Mouse (Mus musculus) limb, embryonic 15.5 days (tissue): ENCODE results near the gene Wdr89. TPM values are rescaled to one million over a fixed set of nuclear protein-coding genes. Genes with fewer than 3 reads are reported as not detected.
A peak's percentile ranks its signal among the peaks of the same experiment; 100 is the strongest.

ENCODE experiments used
- ATAC-seq: fragments of 200-750 bp; cut with Nextera tagmentation; 2 replicates; pipeline ENCODE4 v1.8.0; 2017; ENCODE audit warnings: low read depth, moderate TSS enrichment; ENCODE audit not compliant: insufficient number of reproducible peaks, low FRiP score, low TSS enrichment
- H3K27ac ChIP-seq: fragments of 300-500 bp; sonication (generic); 2 replicates; pipeline ENCODE4 v1.5.1; 2015; ENCODE audit warnings: moderate library complexity, mild to moderate bottlenecking, inconsistent platforms
- H3K27me3 ChIP-seq: fragments of 300-500 bp; sonication (generic); 2 replicates; pipeline ENCODE4 v1.6.1; 2015; ENCODE audit warnings: inconsistent platforms
- H3K36me3 ChIP-seq: fragments of 300-500 bp; sonication (generic); 2 replicates; pipeline ENCODE4 v1.6.1; 2015; ENCODE audit warnings: inconsistent platforms
- H3K4me1 ChIP-seq: fragments of 300-500 bp; sonication (generic); 2 replicates; pipeline ENCODE4 v1.6.1; 2015; ENCODE audit warnings: inconsistent platforms
- H3K4me2 ChIP-seq: fragments of 300-500 bp; sonication (generic); 2 replicates; pipeline ENCODE4 v1.6.1; 2015; ENCODE audit warnings: mild to moderate bottlenecking, inconsistent platforms
- H3K4me3 ChIP-seq: fragments of 300-500 bp; sonication (generic); 2 replicates; pipeline ENCODE4 v1.5.1; 2015; ENCODE audit warnings: mild to moderate bottlenecking, inconsistent platforms
- H3K9ac ChIP-seq: fragments of 300-500 bp; sonication (generic); 2 replicates; pipeline ENCODE4 v1.6.1; 2015; ENCODE audit warnings: inconsistent platforms
- H3K9me3 ChIP-seq: fragments of 300-500 bp; sonication (generic); 2 replicates; pipeline ENCODE4 v1.6.1; 2016; ENCODE audit warnings: inconsistent platforms
- WGBS: fragments of 180-500 bp; shearing (Covaris S2); methylation state at CpG from one replicate; pipeline ENCODE4 v1.1.7; 2015; 5-methylcytosine and 5-hydroxymethylcytosine counted together
- polyA plus RNA-seq: library from polyadenylated mRNA; unstranded; fragments of >200 nt; fragmentation: Nextera tagmentation; extraction: Ambion mirVana; gene quantifications from 2 replicates; pipeline ENCODE4 v1.2.1, GENCODE M21; 2015

The Wdr89 gene
- polyA plus RNA-seq, 1 experiment from 2014 or later: 11.0 TPM

GRCm38 (mm10) chr12:75638345-75638744, 31.0 kb downstream of the Wdr89 start:
- Histone ChIP-seq H3K4me3 (no peak overlapping the region), H3K36me3 (no peaks in the 10 kb centered on the region), H3K4me2 (no peak overlapping the region), H3K9ac (no peak overlapping the region), H3K4me1 (no peaks in the 10 kb centered on the region), H3K27me3 (no peaks in the 10 kb centered on the region), H3K27ac (no peak overlapping the region), H3K9me3 (no peaks in the 10 kb centered on the region)
- 86% methylated on average over 2 of the region's 2 CpGs for WGBS
- ATAC-seq: no peak

DNA sequence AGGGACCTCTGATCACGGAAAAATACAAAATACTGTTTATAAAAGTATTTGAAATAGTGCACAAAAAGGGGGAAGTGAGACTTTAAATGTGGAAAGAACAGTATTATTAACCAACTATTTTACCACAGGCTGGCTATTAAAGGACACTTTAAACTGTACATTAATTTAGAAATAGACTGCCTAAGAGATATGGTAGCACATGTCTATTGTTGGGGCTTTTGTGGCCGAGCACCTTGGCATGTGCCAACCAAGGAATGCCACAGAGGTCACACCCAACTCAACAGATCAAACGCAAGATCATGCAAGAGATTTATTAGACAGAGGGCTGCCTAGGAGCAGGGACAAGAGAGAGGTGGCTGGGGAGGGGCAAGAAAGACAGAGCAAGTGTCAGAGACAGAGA, 32.2 kb downstream of the Wdr89 start:
- Histone ChIP-seq H3K36me3 (0 out of 2 replicates have a peak, but pooled peaks cover 3% of the 10 kb centered on the region), H3K27ac (no peak overlapping the region), H3K27me3 (no peaks in the 10 kb centered on the region), H3K4me3 (no peak overlapping the region), H3K4me1 (no peaks in the 10 kb centered on the region), H3K9ac (no peak overlapping the region), H3K9me3 (no peaks in the 10 kb centered on the region), H3K4me2 (no peak overlapping the region)
- 83% methylated on average over 3 of the region's 3 CpGs for WGBS
- no peak for ATAC-seq

DNA sequence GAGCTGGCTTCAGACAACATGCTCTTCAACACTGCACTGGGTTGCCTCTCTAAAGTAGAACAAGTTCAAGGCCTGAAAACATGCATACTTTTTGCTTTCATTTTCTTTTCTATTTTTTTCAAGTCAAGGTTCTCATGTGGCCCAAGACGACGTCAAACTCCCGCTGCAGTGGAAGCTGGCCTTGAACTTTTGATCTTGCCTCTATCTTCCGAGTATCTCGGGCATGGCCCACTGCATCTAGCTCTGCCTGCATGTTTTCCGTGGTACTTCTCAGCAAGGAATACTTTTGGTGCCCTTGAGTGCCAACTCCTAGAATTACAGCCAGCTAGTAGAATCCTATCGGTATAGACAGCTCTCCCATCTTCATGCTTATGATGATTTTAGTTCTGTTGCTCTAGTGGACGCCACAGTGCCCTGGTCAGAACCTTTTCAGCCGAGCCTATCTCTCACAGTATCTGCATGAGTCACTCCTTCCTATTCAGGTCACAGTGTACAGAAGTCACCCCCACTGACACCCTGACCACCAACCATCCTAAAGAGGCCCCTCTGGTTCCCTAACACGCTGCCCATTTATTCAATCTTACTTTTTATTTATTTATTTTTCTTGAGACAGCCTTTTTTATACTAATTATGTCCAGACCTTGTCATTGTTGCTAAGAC, 33.4 kb downstream of the Wdr89 start:
- H3K9me3 ChIP-seq: no peaks in the 10 kb centered on the region
- 0 out of 2 replicates have a peak, but pooled peaks cover 3% of the 10 kb centered on the region for H3K36me3 ChIP-seq
- ATAC-seq: no peak
- no peak overlapping the region for H3K4me3 ChIP-seq
- no peak overlapping the region for H3K4me2 ChIP-seq
- 89% methylated on average over 10 of the region's 10 CpGs for WGBS
- H3K27me3 ChIP-seq: no peaks in the 10 kb centered on the region
- no peaks in the 10 kb centered on the region for H3K4me1 ChIP-seq
- H3K9ac ChIP-seq: no peak overlapping the region
- H3K27ac ChIP-seq: no peak overlapping the region

DNA sequence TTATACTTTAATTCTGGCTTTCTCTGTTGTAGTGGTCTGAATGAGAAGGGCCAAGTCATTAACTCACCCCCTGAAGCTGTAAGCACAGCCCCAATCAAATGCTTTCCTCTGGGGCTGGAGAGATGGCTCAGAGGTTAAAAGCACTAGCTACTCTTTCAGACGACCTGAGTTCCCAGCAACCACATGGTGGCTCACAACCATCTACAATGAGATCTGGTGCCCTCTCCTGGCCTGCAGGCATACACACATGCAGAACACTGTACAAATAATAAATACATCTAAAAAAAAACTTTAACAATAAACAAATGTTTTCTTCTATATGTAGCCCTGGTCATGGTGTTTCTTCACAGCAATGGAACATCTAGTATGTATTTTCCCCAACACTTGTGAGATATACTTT, 39.7 kb downstream of the Wdr89 start:
- no peak overlapping the region for H3K9ac ChIP-seq
- H3K27me3 ChIP-seq: no peaks in the 10 kb centered on the region
- H3K4me1 ChIP-seq: no peaks in the 10 kb centered on the region
- no peak overlapping the region for H3K4me2 ChIP-seq
- WGBS: 81% methylated on average over 1 of the region's 1 CpGs
- no peak overlapping the region for H3K4me3 ChIP-seq
- no peak for ATAC-seq
- no peak overlapping the region for H3K27ac ChIP-seq
- H3K36me3 ChIP-seq: 0 out of 2 replicates have a peak, but pooled peaks cover 3% of the 10 kb centered on the region
- H3K9me3 ChIP-seq: no peaks in the 10 kb centered on the region

- 93% methylated on average over 5 of the region's 5 CpGs for WGBS
Measured at GRCm38 (mm10) chr12:75623292-75623691, 46.0 kb downstream of the Wdr89 start.

GRCm38 (mm10) chr12:75622835-75623234, 46.5 kb downstream of the Wdr89 start:
- no peak for ATAC-seq
- Histone ChIP-seq H3K9ac (no peak overlapping the region), H3K4me1 (no peaks in the 10 kb centered on the region), H3K9me3 (no peaks in the 10 kb centered on the region), H3K4me2 (no peak overlapping the region), H3K36me3 (no peaks in the 10 kb centered on the region), H3K4me3 (no peak overlapping the region), H3K27me3 (no peaks in the 10 kb centered on the region), H3K27ac (no peak overlapping the region)
- 47% methylated on average over 3 of the region's 3 CpGs for whole genome bisulfite sequencing

More at GRCm38 (mm10) chr12:75623292-75623691, 46.0 kb downstream of the Wdr89 start:
- Histone ChIP-seq H3K4me1 (no peaks in the 10 kb centered on the region), H3K4me2 (no peak overlapping the region), H3K27ac (no peak overlapping the region), H3K4me3 (no peak overlapping the region), H3K27me3 (no peaks in the 10 kb centered on the region), H3K9me3 (no peaks in the 10 kb centered on the region), H3K36me3 (no peaks in the 10 kb centered on the region), H3K9ac (no peak overlapping the region)
- ATAC-seq: no peak

- H3K9me3 ChIP-seq: no peaks in the 10 kb centered on the region
- no peaks in the 10 kb centered on the region for H3K27me3 ChIP-seq
- no peaks in the 10 kb centered on the region for H3K36me3 ChIP-seq
- H3K27ac ChIP-seq: no peak overlapping the region
- 66% methylated on average over 8 of the region's 8 CpGs for WGBS
- H3K4me2 ChIP-seq: no peak overlapping the region
- H3K4me1 ChIP-seq: peaks cover 6% of the 10 kb centered on the region
- no peak overlapping the region for H3K4me3 ChIP-seq
- no peak for ATAC-seq
- H3K9ac ChIP-seq: no peak overlapping the region
Measured at GRCm38 (mm10) chr12:75616841-75617240, 52.5 kb downstream of the Wdr89 start.

GRCm38 (mm10) chr12:75616158-75616791, 53.1 kb downstream of the Wdr89 start:
- WGBS: 7% methylated on average over 24 of the region's 24 CpGs
- no peak for ATAC-seq
- no peak overlapping the region for H3K27ac ChIP-seq
- peak overlapping the region; percentile 30 for H3K4me3 ChIP-seq
- H3K9me3 ChIP-seq: no peaks in the 10 kb centered on the region
- no peaks in the 10 kb centered on the region for H3K27me3 ChIP-seq
- H3K36me3 ChIP-seq: no peaks in the 10 kb centered on the region
- no peak overlapping the region for H3K9ac ChIP-seq
- H3K4me2 ChIP-seq: peak overlapping the region; percentile 58
- H3K4me1 ChIP-seq: peaks cover 6% of the 10 kb centered on the region

- Histone ChIP-seq H3K9ac (no peak overlapping the region), H3K27ac (no peak overlapping the region), H3K9me3 (no peaks in the 10 kb centered on the region), H3K4me3 (no peak overlapping the region), H3K27me3 (no peaks in the 10 kb centered on the region), H3K4me1 (peaks cover 6% of the 10 kb centered on the region), H3K36me3 (no peaks in the 10 kb centered on the region), H3K4me2 (no peak overlapping the region)
- WGBS: 44% methylated on average over 3 of the region's 3 CpGs
- no peak for ATAC-seq
Measured at GRCm38 (mm10) chr12:75615556-75615955, 53.8 kb downstream of the Wdr89 start.

DNA sequence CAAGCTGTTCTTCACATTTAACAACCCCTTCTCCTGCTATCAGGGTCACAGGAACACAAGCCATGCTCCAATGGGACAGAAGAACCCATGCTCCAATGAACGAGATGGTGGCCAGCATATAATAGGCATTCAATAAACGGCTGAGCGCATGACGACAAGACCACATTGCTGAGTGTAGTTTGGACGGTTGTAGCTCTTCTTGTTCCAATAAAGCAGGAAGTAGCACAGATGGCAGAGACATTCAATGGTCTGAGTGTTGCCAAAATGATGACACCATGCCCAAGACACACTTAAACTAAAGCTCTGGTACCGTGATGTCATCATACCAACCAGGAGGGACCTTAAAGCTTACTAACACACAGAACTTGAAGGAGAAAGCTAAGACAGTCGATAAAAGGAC, 56.6 kb downstream of the Wdr89 start:
- no peak overlapping the region for H3K4me2 ChIP-seq
- no peak overlapping the region for H3K4me3 ChIP-seq
- H3K36me3 ChIP-seq: no peaks in the 10 kb centered on the region
- no peak overlapping the region for H3K9ac ChIP-seq
- no peak overlapping the region for H3K27ac ChIP-seq
- no peaks in the 10 kb centered on the region for H3K27me3 ChIP-seq
- no peaks in the 10 kb centered on the region for H3K9me3 ChIP-seq
- ATAC-seq: no peak
- peaks cover 6% of the 10 kb centered on the region for H3K4me1 ChIP-seq
- WGBS: 59% methylated on average over 7 of the region's 7 CpGs

DNA sequence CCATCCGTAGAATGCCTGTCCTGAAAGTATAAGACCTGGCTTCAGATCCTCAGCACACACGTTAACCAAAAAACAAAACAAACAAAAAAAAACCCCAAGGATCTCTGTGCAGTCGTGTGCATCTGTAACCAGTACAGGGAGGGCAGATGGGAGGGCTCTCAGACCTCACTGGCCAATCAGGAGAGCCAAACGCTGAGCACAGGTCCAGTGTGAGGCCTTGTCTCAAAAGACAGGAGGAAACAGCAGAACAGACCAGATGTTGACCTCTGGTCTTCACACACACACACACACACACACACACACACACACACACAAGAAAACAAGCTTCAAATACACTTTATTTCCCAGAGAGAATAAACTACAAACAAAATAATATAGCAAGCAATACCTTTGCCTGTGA, 69.8 kb downstream of the Wdr89 start:
- H3K27me3 ChIP-seq: no peaks in the 10 kb centered on the region
- H3K9me3 ChIP-seq: no peaks in the 10 kb centered on the region
- no peak overlapping the region for H3K9ac ChIP-seq
- no peaks in the 10 kb centered on the region for H3K36me3 ChIP-seq
- no peak overlapping the region for H3K4me2 ChIP-seq
- no peak overlapping the region for H3K27ac ChIP-seq
- no peak for ATAC-seq
- no peak overlapping the region for H3K4me3 ChIP-seq
- H3K4me1 ChIP-seq: peaks cover 4% of the 10 kb centered on the region
- 30% methylated on average over 4 of the region's 4 CpGs for WGBS

DNA sequence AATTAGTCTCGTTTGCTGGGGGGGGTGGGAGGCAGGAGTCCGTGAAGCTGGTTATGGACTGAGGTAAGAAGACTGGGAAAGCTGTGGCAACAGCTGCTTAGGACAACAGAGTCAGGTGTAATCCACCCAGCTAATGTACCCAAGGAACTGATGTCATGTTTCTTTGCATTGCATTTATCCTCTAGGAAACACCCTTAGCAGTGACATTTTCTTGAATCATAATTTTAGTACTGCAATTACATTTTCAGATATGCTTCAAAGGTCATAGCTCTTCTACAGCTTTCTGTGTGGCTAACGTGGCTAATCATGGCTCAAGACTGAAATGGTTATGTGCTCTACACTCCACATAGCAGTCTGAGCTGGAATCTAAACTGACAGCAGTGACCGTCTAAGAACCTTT, 70.3 kb downstream of the Wdr89 start:
- 61% methylated on average over 4 of the region's 4 CpGs for WGBS
- H3K27me3 ChIP-seq: no peaks in the 10 kb centered on the region
- no peak overlapping the region for H3K4me3 ChIP-seq
- ATAC-seq: no peak
- no peaks in the 10 kb centered on the region for H3K9me3 ChIP-seq
- H3K4me2 ChIP-seq: no peak overlapping the region
- no peak overlapping the region for H3K27ac ChIP-seq
- H3K4me1 ChIP-seq: peaks cover 8% of the 10 kb centered on the region
- H3K36me3 ChIP-seq: no peaks in the 10 kb centered on the region
- no peak overlapping the region for H3K9ac ChIP-seq
